Mouse (Mus musculus) stomach, embryonic 15.5 days (tissue): ENCODE measurements around the gene Man1c1. TPM values are rescaled to one million over a fixed set of nuclear protein-coding genes. Genes with fewer than 3 reads are reported as not detected.

Source experiments
- ATAC-seq: fragments of 200-750 bp; cut with Nextera tagmentation; 2 replicates; pipeline ENCODE4 v1.8.0; 2017; ENCODE audit warnings: low read depth, moderate number of reproducible peaks, moderate TSS enrichment; ENCODE audit not compliant: insufficient read depth, low FRiP score
- H3K27ac ChIP-seq: fragments of 300-500 bp; sonication (generic); 2 replicates; pipeline ENCODE4 v1.5.1; 2015; ENCODE audit warnings: mild to moderate bottlenecking, inconsistent platforms
- H3K27me3 ChIP-seq: fragments of 300-500 bp; sonication (generic); replicated peaks from 2 replicates; pipeline ENCODE4 v1.6.1; 2015; ENCODE audit warnings: inconsistent platforms
- H3K36me3 ChIP-seq: fragments of 300-500 bp; sonication (generic); 2 replicates; pipeline ENCODE4 v1.6.1; 2015; ENCODE audit warnings: inconsistent platforms
- H3K4me1 ChIP-seq: fragments of 300-500 bp; sonication (generic); 2 replicates; pipeline ENCODE4 v1.6.1; 2015; ENCODE audit warnings: inconsistent platforms
- H3K4me2 ChIP-seq: fragments of 300-500 bp; sonication (generic); 2 replicates; pipeline ENCODE4 v1.6.1; 2015; ENCODE audit warnings: mild to moderate bottlenecking, inconsistent platforms
- H3K4me3 ChIP-seq: fragments of 300-500 bp; sonication (generic); replicated peaks from 2 replicates; pipeline ENCODE4 v1.5.1; 2015; ENCODE audit warnings: inconsistent platforms
- H3K9ac ChIP-seq: fragments of 300-500 bp; sonication (generic); 2 replicates; pipeline ENCODE4 v1.6.1; 2015; ENCODE audit warnings: inconsistent platforms
- H3K9me3 ChIP-seq: fragments of 300-500 bp; sonication (generic); 2 replicates; pipeline ENCODE4 v1.6.1; 2016; ENCODE audit warnings: inconsistent platforms
- WGBS: fragments of 180-500 bp; shearing (Covaris S2); methylation state at CpG from one replicate; pipeline ENCODE4 v1.1.7; 2015; 5-methylcytosine and 5-hydroxymethylcytosine counted together
- microRNA-seq: library from miRNA; unstranded; fragments of <30 nt; microRNA quantifications from one replicate; pipeline ENCODE4, GENCODE M21; 2016
- polyA plus RNA-seq: library from polyadenylated mRNA; unstranded; fragments of >200 nt; fragmentation: Nextera tagmentation; extraction: Ambion mirVana; gene quantifications from 2 replicates; pipeline ENCODE4 v1.2.1, GENCODE M21; 2015

The Man1c1 gene
- polyA plus RNA-seq, 1 experiment from 2014 or later = 2.5 TPM

GRCm38 (mm10) chr4:134512798-134513197 lies 191.3 kb downstream of the Man1c1 start:
- Histone ChIP-seq H3K27ac (no peak overlapping the region), H3K9ac (no peak overlapping the region), H3K36me3 (no peaks in the 10 kb centered on the region), H3K4me1 (peaks cover 22% of the 10 kb centered on the region), H3K27me3 (no peaks in the 10 kb centered on the region), H3K4me3 (peak overlapping the region; percentile 20; the same call in 1 of the 2 replicates), H3K4me2 (peak overlapping the region; percentile 53), H3K9me3 (no peaks in the 10 kb centered on the region)
- WGBS = 13% methylated on average over 15 of the region's 15 CpGs
- ATAC-seq = no peak

GRCm38 (mm10) chr4:134511730-134512129 lies 192.4 kb downstream of the Man1c1 start:
- WGBS = 64% methylated on average over 6 of the region's 6 CpGs
- Histone ChIP-seq H3K9ac (no peak overlapping the region), H3K27ac (no peak overlapping the region), H3K9me3 (no peaks in the 10 kb centered on the region), H3K4me2 (peak overlapping the region; percentile 97), H3K27me3 (no peaks in the 10 kb centered on the region), H3K4me3 (peak overlapping the region; percentile 68), H3K36me3 (no peaks in the 10 kb centered on the region), H3K4me1 (peaks cover 15% of the 10 kb centered on the region)
- no peak for ATAC-seq

Small RNAs within 50 kb of the gene (microRNA-seq; reads per million reads assigned to microRNA genes)
- not detected for gene Mir6403

Other genes starting within 250 kb of the Man1c1 start
- 1,192 and 1,334 TPM in 2 replicates for gene Stmn1, start 236.0 kb downstream of the Man1c1 start, polyA plus RNA-seq
- 6.4 and 6.7 TPM in 2 replicates for gene Paqr7, start 207.6 kb downstream of the Man1c1 start, polyA plus RNA-seq
- gene Aunip, start 193.3 kb downstream of the Man1c1 start, polyA plus RNA-seq = 12.7 and 14.0 TPM in 2 replicates
- 92.1 and 101 TPM in 2 replicates for gene Mtfr1l, start 168.9 kb downstream of the Man1c1 start, polyA plus RNA-seq
- gene Selenon, start 152.1 kb downstream of the Man1c1 start, polyA plus RNA-seq = 33.0 and 37.8 TPM in 2 replicates
- gene Ldlrap1, start 63.7 kb upstream of the Man1c1 start, polyA plus RNA-seq = 19.6 and 20.8 TPM in 2 replicates
- 38.2 and 41.5 TPM in 2 replicates for gene Maco1, start 149.1 kb upstream of the Man1c1 start, polyA plus RNA-seq
- 18.4 and 39.4 TPM in 2 replicates for gene Rhd, start 160.2 kb upstream of the Man1c1 start, polyA plus RNA-seq
- gene Tmem50a, start 210.7 kb upstream of the Man1c1 start, polyA plus RNA-seq = 167 and 170 TPM in 2 replicates
- gene Rsrp1, start 219.3 kb upstream of the Man1c1 start, polyA plus RNA-seq = 500 and 512 TPM in 2 replicates
- gene Syf2, start 226.6 kb upstream of the Man1c1 start, polyA plus RNA-seq = 65.2 and 70.2 TPM in 2 replicates